Mouse (Mus musculus): ENCODE results near the gene Gm20075.
"Not testable (repeated sequence)": the region's sequence is repeated elsewhere in the genome, so short reads cannot be mapped to it uniquely, and the experiment has no call there.

DNA sequence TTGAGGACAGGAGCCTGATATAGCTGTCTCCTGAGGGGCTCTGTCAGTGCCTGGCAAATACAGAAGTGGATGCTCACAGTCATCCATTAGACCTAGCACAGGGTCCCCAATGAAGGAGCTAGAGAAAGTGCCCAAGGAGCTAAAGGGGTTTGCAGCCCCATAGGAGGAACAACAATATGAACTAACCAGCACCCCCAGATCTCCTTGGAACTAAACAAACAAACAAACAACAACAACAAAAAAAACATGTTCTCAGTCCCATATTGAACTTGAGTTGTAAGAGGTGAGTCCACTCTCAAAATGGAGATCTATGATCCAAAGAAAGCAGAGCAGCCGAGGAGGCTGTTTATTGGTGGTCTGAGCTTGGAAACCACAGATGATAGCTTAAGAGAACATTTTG is 578 bp upstream of the Gm20075 start, which contains the start of gene Gm17190:
- not testable (repeated sequence) for TF ChIP-seq CTCF (IDR thresholded peaks at IDR 0.05; ENCODE audit: control insufficient read depth, insufficient read depth, low read length); POLR2A (IDR thresholded peaks at IDR 0.05; ENCODE audit: borderline replicate concordance, control insufficient read depth, low read depth, low read length)

All from bone marrow, adult 2 months (tissue).